Mouse (Mus musculus) liver, adult (tissue): ENCODE measurements around the gene Inpp5k.

Experiments
- GATA4 ChIP-seq: IDR thresholded peaks from 2 replicates; pipeline ENCODE4 v1.6.1; 2014; ENCODE audit warnings: mild to moderate bottlenecking, low read length; ENCODE audit not compliant: insufficient replicate concordance

Gene Inpp5k

DNA sequence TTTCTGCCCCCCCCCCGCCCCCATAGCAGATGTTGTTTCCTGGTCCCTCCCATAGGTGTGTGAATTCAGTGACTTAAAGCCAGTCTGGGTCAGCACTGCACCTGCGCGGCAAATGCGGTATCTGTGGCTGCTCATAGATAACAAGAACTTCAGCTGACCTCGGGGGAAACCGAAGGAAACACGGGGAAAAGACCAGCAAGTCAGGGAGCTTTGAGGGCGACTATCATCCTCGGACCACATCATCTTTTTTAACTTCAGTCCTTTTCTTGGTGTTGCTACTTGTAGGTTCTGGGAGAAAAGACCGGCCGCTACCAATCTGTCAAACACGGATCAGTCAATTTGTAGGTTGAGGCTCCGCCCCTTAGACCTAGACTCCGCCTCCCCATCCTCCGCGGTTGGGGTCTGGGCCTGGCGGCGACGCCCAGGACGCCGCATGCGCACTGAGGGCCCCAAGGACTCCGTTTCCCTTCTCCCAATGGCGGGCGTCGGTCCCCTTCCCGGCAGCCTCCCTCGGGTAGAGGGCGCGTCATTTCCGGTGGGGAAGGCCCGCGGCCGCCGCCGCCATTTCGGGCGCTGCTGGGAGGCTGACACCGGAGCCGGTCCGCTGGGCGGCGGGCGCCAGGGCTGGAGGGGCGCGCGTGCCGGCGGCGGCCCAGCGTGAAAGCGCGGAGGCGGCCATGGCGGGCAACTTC, 48.1 kb downstream of the Inpp5k start, which contains the start of gene Crk:
Gene Crk (plus strand): TSS at position 513 of the 692 bp plus-strand sequence.
- peak; percentile 57; the same call in 1 of the 2 replicates for TF ChIP-seq GATA4

- TF ChIP-seq GATA4, result no peak
These were observed 48.8 kb downstream of the Inpp5k start for GRCm38 (mm10) chr11:75679439-75680171.

- no peak for TF ChIP-seq GATA4
These were observed 53.7 kb downstream of the Inpp5k start for GRCm38 (mm10) chr11:75684462-75684861.

- no peak for TF ChIP-seq GATA4
These were observed 54.2 kb downstream of the Inpp5k start for GRCm38 (mm10) chr11:75684956-75685355.

GRCm38 (mm10) chr11:75687343-75687993, 56.7 kb downstream of the Inpp5k start:
- no peak for TF ChIP-seq GATA4

GRCm38 (mm10) chr11:75688132-75688531, 57.3 kb downstream of the Inpp5k start:
- no peak for TF ChIP-seq GATA4

- TF ChIP-seq GATA4, result no peak
These were observed 59.2 kb downstream of the Inpp5k start for GRCm38 (mm10) chr11:75689977-75690376.

DNA sequence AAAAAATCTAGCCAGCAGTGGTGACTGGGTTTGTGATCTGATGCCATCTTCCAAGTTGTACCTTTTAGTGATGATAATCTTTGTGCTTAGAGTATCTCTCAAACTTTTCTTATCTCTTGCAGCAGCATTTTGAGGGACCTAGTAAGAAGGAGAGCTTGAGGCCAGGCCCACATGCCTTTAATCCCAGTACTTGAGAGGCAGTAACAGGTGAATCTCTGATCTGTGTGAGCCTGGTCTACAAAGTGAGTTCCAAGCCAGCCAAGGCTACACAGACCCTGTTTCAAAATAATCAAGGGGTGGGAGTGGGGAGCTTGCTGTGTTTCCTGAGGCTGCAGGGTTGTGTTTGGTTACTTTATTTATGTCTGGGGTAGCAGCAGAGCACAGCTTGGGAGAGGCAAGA, 60.3 kb downstream of the Inpp5k start:
- TF ChIP-seq GATA4, result no peak

GRCm38 (mm10) chr11:75693570-75693969, 62.8 kb downstream of the Inpp5k start:
- no peak for TF ChIP-seq GATA4
